Mouse (Mus musculus): Measurements from ENCODE around the gene Ror1.

Gene Ror1

DNA sequence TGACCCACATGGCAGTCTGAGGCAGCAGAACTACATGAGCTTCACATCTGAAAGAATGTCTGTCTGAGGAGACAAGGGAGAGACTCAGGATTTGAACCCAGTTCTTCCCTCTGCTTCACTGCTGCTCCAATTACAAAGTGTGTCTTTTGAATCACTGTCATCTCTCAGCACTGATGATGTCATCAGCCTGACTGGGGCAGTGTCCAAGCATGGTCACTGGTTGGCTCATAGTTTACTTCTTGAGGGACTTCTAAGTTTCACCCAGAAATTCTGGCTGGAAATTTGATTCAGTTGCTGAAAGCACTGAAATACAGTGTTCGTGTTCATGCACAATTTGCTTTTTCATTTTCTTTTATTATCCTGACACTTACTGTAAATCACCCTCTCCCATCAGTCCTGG is 219.5 kb downstream of the Ror1 start:
- peak; percentile 50 for DNase-seq (ENCODE audit: low read depth)

DNA sequence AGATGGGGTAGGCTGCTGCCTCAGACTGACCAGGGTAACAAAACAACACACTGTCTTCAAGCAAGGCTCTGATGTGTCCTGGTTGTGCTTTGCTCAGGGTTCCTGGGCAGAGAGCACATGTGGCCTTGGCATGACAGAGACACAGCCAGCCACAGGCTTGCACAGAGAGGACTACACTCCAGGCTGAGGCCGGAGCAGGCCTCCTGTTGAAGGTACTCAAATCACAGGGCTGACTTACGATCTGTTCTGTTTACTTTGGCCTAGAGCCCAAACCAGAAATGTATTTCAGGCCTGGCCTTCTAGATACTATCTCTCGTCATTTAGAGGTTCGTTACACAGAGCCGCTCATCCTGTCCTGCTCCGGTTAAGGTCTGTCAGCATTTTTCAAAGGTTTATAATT is 226.2 kb downstream of the Ror1 start:
- DNase-seq (ENCODE audit: low read depth) = peak; percentile 40

DNA sequence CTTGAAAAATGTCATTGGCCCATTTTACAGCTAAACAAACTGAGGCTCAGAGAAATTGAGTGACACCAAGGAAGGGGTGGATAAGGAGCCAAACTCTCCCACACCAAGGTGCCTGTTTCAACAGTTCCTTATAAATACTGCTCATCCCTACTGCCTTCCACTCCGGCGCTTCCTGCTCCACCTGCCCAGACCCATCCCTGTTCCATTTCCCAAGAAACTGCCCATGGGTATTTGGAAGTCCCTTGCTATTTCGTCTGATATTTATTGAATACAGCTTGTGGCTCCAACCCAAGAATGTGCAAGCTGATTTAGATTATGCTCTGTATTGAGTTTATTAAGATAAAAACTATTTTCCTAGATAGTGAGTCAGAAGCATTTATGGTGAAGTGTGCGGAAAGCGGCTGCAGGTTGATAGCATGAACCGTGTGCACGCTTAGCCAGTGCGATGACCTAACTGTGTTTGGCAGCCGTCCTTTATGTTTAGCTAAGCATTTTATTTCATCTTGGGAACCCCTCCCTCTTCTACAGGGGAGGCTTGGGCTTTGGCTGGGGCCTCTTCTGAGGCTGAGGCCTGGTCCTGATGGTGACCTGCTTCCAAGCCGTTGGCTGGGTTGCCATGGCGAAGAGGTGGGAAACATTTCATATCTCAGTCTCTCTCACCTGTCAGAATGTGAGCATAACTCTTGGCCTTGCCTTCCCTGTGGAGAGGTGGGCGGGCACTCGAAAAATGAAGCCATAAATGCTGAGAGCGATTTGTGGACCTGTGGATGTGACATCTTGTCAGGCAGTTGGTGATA is 229.3 kb downstream of the Ror1 start:
- no peak for DNase-seq (ENCODE audit: low read depth)

DNA sequence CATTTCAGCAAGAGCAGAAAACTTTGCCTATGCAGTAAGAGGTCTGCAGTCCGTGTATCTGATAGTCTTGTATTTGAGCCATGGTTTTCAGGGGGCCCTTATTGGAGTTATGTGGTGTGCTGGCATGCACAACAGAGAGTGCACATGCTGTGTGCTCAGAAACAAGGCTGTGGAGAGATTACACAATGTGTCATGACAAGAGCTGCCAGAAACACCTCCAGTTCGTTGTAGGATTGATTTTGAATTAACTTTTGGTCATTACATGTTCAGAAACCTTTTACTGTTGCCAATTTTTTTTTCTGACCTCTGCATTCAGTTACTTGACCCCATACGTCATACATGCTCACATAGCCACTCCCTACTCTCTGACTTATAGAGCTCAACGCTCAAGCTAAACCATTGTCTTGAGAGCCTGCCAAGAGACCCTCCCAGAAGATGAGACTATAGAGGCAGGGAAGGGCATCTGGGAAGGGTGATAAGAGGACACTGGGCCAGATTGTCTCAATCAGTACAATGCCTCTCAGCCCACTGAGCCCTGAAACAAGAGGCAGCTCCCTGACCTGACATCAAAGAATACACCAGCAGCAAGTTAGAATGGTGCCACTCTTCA is 232.9 kb downstream of the Ror1 start:
- no peak for DNase-seq (ENCODE audit: low read depth)

DNA sequence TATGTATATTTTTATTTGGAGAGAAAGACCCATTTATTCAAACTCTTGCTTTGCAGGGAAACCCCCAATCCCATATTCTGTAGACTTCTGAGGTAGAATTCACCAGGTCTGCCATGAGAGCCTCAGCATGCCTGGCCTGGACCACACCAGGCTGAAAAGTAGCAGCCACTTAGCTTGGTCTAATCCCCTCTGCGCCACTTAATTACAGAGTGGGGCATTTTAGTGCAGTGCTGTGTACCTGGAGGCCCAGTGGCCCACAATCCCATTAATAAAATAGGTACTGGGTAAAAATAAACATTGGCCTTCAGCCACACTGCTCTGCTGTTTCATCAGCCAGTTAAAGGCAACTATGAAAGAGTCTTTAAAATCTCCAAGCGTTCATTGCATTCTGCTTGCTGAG is 239.6 kb downstream of the Ror1 start:
- no peak for DNase-seq (ENCODE audit: low read depth)

DNA sequence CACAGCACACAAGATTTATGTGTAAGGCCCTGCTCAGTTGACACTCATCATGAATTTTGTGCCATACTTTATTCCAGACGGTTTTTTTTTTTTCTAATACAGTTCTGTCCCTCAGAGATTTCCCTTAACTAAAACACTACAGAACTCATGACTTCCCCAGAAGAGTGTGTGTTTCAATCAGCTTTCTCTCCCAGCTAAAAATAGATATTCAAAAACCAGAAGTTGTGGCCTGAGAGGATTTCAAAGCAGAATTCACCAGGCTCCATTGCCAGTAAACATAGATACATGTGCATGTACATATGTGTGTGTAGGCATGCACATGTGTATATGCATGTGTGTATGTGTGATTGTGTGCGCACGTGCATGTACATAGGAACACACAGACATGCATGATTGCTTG is 252.2 kb downstream of the Ror1 start:
- no peak for DNase-seq (ENCODE audit: low read depth)

DNA sequence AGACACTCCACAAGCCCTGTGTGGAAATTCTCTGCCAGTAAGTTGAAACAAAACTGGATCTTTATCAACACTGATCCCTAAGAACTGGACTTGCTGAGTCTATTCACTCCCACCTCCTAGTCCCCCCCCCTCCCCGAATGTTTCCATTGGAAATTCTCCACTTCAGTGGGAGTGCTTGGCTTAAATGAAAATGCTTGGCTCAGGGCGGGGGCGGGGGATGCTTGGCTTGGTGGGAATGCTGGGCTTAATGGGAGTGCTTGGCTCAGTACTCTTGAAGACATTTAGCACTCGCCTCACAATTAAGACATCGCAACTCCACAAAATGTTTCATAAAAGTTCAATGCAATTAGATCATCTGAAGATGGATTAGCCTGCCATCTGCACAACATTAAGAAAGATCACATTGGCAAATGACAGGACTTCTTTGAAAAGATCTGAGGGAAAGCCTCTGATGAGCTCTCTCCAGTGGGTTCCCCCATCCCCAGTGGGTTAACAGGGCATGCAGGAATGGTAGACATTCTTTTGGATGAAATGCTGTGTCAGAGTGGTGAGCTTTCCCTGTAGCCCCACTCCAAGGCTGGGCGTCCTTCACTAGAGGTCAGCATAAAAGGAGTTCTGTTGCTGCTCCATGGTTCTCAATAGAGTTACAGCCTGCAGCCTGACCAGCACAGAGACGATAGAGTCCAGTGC is 254.7 kb downstream of the Ror1 start:
- peak; percentile 66 for DNase-seq (ENCODE audit: low read depth)

DNA sequence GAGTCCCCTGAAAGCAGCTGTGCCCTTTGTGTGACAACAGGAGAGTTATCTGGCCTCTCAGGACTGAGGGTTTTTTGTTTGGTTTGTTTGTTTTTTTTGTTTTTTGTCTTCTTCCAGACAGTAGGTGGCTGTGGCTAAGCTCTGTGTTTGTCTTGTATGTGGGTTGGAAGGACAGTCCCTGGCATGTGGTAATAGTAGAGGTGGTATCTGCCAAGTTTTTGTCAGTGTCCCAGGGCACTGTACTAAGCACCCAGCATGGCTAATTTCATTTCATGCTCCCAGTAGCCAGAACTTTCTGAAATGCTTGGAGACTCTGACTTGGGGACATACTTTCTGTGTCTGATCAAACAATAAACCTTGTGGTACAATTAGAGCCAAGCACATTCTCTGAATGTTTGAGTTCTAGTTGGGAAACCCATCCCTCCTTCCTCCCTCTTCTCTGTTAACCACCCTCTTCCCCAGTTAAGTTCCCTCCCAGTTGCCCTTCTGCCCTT is 256.3 kb downstream of the Ror1 start:
- no peak for DNase-seq (ENCODE audit: low read depth)

DNA sequence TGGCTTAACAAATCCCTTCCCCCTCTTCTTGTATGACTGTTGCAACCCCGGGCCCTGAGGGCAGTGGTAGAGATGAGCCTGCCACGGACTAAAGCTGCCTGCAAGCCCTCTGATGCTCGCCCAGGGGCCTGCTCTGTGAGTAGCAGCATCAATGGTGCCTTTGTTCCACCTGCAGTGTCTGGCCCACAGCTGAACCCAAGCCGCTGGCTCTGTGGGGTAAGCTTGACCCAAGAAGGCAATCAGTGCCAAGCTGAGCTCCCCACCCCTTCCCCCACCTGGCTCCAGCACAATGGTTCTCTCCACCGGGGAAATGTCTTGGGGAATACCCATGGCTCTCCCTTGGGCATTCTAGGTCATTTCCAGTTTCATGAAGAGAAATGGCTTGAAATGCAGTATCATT is 260.0 kb downstream of the Ror1 start:
- DNase-seq (ENCODE audit: low read depth) = peak; percentile 57

DNA sequence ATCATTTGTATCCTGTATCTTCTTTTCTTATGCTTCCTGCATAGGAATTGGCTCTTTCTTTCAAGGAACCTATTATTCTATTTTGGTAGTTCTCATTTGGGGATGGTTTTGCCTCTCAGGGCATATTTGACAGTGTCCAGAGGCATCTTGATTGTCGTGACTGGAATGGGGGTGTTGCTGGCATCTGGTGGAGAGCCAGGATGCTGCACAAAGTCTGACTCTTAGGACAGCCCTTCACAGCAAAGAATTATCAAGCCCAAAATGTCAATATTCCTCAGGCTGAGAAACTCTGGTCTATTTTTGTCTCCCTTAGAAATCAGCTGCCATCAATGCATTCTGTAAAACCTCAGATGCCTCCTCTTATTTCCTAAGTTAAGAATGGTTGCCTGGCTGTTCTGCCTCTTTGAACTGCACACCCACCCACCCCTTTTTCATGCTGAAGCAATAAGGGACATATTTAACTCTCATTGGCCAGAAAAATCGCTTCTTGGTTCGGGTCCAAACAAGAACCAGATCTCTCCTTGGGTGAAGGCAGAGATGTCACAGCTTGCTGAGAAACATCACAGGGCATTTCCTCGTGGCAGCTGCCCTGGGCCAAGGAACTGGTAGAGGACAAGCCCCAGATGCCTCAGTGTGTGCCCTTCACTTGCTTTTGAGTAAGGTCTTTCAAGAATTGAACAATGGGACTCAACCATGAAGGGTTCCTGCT is 262.4 kb downstream of the Ror1 start:
- DNase-seq (ENCODE audit: low read depth) = no peak

DNA sequence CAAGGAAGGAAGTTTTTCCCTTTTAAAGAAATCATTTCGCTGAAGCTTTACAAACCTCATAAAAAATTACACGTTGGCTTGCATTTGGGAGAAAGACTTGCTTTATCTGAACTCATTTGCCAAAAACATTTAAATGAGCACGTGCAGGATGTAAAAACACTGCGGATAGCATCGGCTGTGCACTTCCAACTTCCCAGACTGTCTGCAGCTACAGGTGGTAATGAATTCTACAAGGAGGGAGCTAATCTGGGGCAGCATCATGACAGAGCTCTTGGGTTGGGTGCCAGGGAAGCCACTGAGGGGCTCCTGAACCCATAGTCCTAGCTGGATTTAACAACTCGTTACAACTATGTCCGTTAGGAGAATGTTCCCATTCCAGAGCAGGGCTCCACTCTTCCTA is 268.1 kb downstream of the Ror1 start:
- DNase-seq (ENCODE audit: low read depth) = no peak

DNA sequence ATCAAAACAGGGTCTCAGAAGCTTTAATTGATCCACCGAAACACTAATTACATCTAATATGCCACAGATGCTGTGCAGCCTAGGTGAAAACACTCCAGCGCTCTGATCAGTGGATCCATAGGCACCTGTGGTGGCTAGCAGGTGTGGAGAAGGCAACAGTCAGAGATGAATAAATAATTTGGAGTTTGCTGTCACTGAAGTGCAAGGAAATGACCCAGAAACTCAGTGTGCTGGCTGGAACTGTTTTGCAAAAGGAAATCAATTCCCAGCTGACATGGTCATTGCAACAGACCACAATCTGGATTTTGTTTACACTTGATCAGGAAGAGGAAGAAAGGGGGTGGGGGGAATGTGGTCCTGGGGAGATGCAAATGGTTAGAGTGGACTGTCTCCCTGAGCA is 273.1 kb downstream of the Ror1 start:
- no peak for DNase-seq (ENCODE audit: low read depth)

DNA sequence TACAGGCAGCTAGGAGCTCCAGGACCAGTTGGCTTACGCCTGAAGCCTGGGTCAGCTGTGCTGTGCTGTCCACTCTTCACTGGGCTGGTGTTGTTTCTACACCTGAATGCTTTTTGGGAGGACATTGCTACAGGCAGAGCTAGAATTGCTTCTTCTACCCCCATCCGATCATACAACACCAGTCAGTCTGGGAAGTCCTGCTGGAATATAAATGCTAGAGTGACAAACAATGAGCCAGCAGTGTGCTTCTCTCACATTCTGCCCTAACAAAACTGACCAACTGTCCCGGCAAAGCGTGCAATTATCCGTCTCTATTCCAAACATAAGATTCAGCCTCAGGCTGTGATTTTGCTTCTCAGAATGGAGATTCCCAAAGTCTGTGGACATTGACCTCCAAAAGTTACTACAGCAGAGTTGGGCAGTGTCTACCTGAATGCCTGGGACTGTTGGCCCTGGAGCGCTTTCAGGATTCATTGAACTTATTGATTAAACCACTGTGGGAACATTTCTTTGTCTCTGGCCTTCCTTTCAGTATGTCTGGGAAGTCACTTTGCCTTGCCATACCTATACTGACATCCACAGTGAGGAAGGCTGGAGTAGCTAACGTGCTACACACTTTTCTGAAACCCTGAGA is 274.1 kb downstream of the Ror1 start:
- no peak for DNase-seq (ENCODE audit: low read depth)

DNA sequence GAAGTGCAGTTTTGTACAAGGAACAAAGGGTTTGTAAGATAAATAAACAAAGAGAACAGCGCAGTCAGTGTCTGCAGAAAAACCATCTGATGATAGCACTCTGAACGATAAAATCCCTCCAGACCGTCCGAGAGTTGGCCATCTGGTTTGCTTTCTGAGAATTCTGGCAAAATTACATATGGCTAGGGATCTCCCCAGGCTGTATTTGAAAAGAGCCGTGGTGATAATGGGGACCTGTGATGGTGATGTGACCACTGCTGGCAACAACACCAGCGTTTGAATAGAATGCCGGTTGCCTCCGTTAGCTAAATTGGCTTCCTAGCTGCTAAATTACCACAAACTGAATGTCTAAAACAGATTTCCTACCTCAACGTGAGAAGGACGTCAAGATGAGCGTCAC is 277.2 kb downstream of the Ror1 start:
- DNase-seq (ENCODE audit: low read depth) = no peak

DNA sequence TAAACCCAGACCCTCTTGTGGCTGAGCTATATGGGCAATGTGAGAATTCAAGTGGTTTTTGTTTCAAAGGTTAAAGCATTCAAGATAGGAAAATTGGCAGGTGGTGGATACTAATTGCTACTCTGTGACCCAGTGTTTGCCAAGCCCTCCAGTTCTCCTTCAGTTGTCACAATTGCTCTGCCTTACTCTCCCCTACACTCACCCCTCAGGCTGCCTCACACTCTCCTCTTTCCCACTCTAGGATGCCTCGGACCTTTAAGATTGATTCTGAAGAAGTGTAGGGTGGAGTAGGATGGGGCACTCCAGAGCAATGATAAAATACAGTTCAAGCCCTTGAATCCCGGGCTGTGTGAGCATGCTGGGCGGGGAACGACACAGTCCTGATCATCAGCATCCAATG is 278.2 kb downstream of the Ror1 start:
- no peak for DNase-seq (ENCODE audit: low read depth)

DNA sequence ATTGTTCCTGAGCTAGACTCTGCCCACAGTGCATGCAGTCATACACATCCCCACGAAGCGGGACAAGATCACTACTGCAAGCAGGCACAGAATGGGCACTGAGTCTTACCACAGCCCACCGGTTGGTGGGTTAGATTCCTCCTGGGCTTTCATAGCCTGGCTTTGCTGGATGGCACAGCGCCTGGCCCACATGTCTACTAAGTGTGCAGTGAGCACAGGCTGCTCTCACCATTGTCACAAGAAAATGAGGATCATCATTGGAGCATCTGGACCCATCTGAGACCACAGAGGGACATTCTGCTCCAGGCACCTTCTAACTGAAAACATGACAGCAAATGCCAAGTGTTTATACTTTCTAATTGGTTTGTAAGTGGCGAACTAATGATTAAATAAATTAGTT is 279.7 kb downstream of the Ror1 start:
- DNase-seq (ENCODE audit: low read depth) = no peak

DNA sequence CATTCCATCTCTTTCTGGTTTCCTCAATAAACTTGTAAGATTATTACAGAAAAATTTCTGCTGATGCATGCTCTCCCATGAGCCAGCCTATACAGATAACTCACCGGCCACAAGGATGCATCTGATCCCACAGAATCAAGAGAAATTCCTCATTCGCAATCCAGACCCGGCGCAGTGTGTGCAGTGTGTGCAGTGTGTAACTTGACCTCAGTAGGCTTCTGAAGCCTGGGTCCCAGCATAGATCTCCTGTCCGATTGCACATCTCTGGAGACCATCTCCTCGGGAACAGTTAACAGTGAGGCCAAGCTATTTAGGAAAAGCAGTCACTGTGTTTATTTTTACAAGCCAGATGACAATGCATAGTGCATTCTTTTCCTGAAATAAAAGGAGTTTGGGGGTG is 280.6 kb downstream of the Ror1 start:
- no peak for DNase-seq (ENCODE audit: low read depth)

DNA sequence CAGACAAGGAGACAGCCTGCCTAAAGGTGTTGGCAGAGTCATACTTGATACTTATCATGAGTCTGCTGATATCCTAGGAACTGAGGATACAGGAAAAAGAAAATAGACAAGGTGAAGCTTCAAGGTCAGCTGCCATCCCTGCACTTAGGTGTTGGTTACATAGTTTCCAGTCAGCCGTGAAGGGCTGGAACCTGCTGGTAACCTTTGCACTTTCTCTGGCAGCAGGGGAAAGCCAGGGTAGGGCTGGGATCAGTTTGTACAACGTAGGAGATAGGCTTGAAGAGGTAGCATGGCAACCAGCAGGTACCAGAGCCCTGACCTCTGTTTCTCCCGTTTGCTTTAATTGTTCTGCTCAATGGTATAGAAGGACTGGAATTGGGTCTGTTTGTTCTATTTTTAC is 281.6 kb downstream of the Ror1 start:
- no peak for DNase-seq (ENCODE audit: low read depth)

DNA sequence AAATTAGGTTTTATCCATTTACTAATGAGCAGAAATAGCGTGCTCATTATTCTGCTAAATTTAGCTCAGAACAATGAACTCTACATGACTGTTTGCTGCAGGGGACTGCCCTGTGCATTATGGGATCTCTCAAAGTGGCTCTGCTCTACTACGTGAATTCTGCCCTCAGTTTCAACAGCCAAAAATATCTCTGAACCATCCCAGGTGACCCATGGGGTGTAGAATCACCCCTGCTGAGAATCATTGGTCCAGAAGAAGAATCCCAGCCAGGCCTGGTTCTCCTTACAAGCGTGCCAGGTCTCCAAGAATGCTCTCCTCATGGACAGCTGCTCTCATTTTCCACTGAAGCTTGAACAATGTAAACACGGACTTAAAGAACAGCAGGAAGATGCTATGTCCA is 282.4 kb downstream of the Ror1 start:
- DNase-seq (ENCODE audit: low read depth) = no peak

DNA sequence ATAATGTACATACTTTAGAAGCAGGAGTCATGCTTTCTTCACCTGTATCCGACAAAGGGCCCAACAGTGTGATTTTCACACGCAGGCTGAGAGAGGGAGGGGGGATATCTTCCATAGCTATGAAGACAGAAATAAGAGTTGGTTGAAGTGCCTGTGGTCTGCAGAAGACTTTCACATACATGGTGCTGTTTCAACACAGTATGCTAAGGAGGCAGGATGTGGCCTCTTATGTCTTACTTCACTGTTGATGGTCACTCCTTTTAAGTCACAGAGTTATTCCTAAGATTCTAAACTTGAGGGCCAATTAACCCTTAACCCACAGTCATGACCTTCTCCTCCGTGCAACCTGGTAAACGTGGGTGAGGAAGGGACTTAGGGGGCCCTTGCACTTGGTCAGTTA is 286.2 kb downstream of the Ror1 start:
- no peak for DNase-seq (ENCODE audit: low read depth)

DNA sequence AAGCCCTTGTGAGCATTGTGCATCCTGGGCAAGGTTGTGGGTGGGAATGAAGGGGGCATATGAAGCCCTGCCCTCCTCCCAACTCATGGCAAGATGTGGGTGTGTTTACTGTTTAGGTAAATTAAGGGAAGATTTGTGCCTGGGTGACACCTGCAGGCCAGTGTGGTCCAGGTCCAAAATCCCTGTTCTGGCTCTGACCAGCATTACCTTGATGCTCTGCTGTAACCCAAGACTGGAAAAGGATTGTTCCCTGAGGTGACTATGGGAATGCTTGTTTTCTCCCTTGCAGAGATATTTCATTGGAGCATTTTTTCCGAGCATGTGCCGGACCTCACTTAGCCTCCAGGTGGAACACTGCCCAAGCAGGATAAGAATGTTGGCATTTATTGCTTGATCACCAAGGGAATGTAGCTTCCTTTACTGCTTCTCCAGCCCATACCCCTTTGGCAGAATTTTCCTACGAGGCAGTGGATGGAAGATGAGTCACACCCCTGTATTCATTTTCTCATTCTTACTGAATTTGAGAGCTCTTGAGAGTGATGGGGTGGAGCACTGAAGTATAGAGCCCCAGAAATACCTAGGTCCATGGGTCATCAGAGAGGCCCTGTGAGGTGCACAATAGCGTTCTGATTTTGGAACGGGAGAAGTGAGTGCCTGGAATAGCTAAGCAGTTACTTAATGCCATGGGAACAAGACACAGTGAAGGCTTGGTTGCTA is 290.8 kb downstream of the Ror1 start:
- DNase-seq (ENCODE audit: low read depth) = peak; percentile 81
